Mouse (Mus musculus) thymus, postnatal 4 days (tissue): ENCODE measurements around the gene Ap2m1.

ENCODE experiments used
- DNase-seq: peaks from one replicate; pipeline ENCODE4 v3.0.0; 2021

Ap2m1 gene

GRCm38 (mm10) chr16:20530941-20531340 lies 4.3 kb upstream of the Ap2m1 start:
- no peak for DNase-seq

DNA sequence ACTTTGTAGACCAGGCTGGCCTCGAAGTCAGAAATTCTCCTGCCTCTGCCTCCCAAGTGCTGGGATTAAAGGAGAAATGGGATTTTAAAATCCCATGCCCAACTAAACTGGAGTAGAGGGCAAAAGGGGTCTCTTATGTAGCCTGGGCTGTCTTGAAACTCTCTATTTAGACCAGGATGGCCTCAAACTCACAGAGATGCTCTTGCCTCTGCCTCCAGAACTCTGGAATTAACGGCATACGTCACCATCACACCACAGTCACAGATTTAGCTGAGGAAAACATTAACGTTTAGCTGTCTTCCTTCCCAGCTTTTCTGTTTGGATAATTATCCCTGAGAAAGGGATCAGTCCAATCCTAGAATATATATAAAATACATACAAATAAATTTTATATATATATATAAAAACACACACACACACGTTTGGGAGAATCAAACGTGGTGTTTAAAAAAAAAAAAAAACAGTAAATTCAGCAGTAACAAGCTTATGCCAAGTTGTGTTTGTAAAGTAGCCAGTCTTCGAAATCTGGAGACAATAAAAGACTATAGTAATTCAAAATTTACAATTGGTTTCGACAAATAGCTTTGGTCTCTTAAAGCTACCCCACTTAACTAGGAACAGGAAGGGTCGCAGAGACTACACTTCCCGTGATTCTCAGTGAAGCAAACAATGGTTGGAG lies 522 bp upstream of the Ap2m1 start:
- no peak for DNase-seq

GRCm38 (mm10) chr16:20536081-20536665 lies 895 bp downstream of the Ap2m1 start:
- DNase-seq, result no peak

GRCm38 (mm10) chr16:20537071-20537471 lies 1.8 kb downstream of the Ap2m1 start:
- no peak for DNase-seq

GRCm38 (mm10) chr16:20537601-20538320 lies 2.5 kb downstream of the Ap2m1 start:
- no peak for DNase-seq

- DNase-seq, result no peak
Measured at GRCm38 (mm10) chr16:20539649-20540048, 4.4 kb downstream of the Ap2m1 start.

- DNase-seq, result no peak
Measured at GRCm38 (mm10) chr16:20540438-20540837, 5.2 kb downstream of the Ap2m1 start.

- DNase-seq, result no peak
Measured at GRCm38 (mm10) chr16:20545696-20546095, 10.4 kb downstream of the Ap2m1 start.

- no peak for DNase-seq
Measured at GRCm38 (mm10) chr16:20547423-20547822, 12.1 kb downstream of the Ap2m1 start.

GRCm38 (mm10) chr16:20548096-20548948 lies 13.0 kb downstream of the Ap2m1 start, which contains the start of gene Abcf3:
Abcf3 (plus strand) TSS chr16:20548577.
- DNase-seq, result peak; percentile 96

DNA sequence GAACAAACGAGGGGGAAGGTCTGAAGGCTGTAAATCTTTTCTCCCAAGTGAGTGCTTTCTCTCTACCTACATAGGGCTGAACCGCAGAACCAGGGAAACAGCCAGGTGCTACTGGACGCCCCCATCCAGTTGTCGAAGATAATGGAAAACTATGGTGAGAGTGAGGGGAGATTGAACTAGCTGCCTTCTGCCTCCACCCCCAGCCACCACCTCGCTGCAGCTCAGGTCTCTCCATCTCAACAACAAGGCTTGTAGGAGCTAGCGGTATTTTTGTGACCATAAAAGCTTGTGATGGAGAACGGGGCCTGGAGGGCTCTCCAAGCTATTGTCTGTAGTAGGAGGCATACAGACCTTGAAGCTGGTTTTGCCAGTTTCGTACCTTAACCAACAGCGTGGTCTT lies 13.9 kb downstream of the Ap2m1 start:
- DNase-seq, result no peak

- no peak for DNase-seq
Measured at GRCm38 (mm10) chr16:20551691-20552090, 16.4 kb downstream of the Ap2m1 start.

DNA sequence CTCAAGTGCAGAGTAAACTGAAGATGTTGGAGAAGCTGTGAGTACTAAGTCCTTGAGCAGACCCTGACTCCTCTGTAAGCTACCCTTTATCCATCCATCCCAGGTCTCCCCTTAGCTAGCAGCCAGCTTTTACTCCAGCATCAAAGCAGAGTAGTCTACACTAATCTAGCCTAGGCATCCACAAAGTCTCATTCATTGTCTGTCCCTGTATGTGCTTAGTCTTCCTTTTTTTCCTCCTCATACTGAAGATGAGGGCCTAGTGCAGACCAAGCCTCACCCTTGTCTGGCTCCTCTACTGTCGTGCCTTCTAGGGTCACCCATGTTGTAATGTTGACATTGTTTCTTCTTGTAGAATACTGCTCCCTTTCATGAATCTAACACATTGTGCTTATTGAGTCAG lies 17.3 kb downstream of the Ap2m1 start:
- no peak for DNase-seq

DNA sequence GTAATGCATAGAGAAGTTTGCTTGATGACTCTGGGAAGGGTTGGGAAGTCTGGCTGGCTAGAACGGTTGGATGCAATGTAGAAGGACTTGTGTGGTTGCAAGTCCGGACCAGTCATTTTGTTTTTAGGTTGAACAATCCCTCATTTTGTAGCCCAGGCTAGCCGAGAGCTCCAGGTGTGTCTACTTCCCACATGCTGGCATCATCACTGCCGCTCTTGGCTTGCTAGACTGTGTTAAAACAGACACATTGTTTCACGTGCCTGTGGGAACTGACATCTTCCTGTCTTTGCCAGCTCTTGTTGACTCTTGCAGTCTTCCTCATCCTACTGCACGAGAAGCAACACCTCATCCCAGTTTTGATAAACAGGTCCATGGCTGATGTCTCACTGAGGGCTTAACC lies 19.7 kb downstream of the Ap2m1 start:
- DNase-seq, result no peak

DNA sequence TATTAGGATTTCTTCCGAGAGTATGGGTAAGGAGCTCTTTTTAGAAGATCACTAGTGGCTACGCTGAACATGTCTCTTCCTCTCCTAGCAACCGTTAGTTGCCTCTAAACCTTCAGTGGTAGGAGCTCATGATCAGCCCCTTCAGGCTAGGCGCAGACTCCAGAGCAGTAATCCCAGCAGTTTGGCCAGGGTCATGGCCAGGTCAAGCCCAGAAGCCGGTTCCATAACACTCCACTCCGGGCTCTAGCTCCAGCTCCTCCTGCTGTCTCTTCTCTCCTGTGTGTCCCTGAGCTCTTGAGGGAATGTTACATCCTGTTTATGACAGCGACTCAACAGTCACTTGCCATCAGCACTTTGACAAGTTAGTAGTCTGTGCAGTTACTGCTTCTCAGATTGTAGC lies 22.1 kb downstream of the Ap2m1 start:
- no peak for DNase-seq

- no peak for DNase-seq
Measured at GRCm38 (mm10) chr16:20565075-20565474, 29.8 kb downstream of the Ap2m1 start.

GRCm38 (mm10) chr16:20589366-20589938 lies 54.2 kb downstream of the Ap2m1 start, which contains the start of gene Vwa5b2:
Vwa5b2 (plus strand) TSS chr16:20589471.
- DNase-seq, result no peak

DNA sequence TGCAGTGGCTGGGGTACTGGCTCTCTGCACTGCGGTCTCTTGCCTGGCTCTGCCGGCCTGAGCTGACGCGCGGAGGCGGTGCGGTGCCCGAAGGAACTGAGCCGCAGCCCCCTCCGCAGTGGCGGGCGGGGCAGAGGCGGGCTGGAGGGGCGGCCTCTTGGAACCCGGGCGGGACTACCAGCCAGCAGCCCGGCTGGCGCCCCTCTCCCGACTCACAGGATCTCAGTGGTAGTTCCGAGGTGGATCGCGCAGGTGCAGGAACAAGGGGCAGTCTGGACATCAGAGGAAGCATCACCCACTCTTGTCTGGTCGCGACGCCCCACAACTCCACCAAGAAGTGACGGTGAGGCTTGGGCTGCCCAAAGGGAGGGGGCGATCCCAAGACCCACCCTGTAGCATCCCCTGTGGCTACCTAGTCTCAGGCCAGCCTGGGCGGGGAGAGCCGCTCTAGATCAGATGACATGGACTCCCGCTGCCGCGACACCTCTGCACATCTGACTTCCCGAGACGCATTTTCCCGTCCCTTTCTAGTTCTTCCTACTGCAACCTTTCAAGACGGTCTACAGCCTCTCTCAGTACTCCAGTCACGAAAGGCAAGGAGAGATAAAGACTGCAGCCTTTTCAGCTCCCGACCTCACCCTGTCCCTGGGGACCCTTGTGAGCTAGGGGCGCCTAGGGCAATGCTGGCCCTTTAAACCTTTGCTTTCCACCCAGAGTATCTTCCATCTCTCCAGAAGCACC lies 54.8 kb downstream of the Ap2m1 start:
- peak; percentile 26 for DNase-seq

DNA sequence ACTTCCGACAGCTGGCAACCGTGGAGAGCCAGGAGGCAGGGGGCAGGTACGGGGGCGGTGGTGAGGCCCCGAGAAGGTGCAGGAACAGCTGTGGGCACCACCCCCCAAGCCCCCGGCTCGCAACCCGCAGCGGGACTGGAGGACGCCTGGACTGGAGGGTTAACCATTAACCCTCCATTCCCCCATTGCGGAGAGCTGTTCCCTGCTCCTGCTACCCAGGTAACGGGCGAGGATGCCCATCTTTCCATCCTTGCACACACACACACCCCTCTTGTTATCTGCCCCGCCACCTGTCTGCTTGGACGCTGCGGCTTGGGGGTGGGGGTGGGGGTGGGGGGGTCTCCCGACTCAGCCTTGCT lies 55.4 kb downstream of the Ap2m1 start:
- DNase-seq, result no peak

- DNase-seq, result peak; percentile 36
Measured at GRCm38 (mm10) chr16:20591076-20591705, 55.9 kb downstream of the Ap2m1 start.
